Mouse (Mus musculus) thymus, adult 2 months (tissue): ENCODE measurements around the gene Nucb1.

Experiments
- CTCF ChIP-seq: fragments of 200-500 bp; IDR thresholded peaks from 2 replicates; pipeline ENCODE4 v1.5.1; 2012; ENCODE audit warnings: mild to moderate bottlenecking, control low read depth, low read length, moderate library complexity, borderline replicate concordance; ENCODE audit not compliant: control insufficient read depth, poor library complexity, insufficient read depth; ENCODE audit errors: extremely low read depth
- POLR2A ChIP-seq: fragments of 200-500 bp; IDR thresholded peaks from 2 replicates; pipeline ENCODE4 v1.6.1; 2012; ENCODE audit warnings: mild to moderate bottlenecking, low read length, control low read depth, moderate library complexity; ENCODE audit not compliant: control insufficient read depth, poor library complexity, insufficient read depth; ENCODE audit errors: extremely low read depth

DNA sequence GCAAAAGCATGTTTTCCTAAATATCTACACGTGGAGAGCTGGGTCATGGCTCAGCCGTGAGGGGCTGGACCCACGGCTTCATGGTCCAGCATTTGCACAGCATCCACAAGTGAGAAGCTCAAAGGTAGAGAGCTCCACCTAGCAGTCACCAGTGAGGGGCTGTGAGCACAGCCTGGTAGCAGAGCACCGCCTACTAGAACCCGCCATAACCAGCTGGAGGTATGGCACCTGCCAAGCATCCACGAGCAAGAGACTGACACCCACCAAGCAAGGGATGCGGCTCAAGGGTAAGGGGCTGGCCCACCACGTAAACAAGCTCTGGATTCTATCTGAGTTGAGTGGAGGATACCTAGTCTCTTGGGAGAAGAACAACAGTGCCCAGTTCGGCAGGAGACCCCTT lies 44.7 kb downstream of the Nucb1 start:
- TF ChIP-seq CTCF = no peak
- no peak for TF ChIP-seq POLR2A
